Mouse (Mus musculus): ENCODE results near the gene Hspa12a.

DNA sequence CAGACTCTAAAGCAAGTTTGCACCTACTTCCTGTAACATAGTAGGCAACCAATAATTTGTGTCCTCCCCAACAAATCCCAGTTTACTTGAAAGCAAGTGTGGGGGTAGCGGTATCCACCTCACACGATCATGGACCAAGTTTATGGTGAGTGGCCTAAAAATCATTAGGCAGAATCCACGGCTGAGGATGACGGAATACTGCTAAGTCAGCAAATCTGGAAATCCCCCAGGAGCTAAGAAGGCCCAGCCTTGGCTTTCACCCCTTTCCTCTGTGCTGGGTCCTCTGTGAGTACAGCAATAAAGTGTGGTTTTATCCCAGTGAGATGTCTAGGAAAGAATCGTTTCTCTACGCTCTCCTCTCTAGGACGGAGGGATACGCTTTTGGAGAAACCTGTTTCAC lies 11.3 kb upstream of the Hspa12a start:
- TF ChIP-seq POLR2A (IDR thresholded peaks at IDR 0.05; ENCODE audit: insufficient read length, low read depth) = no peak
- TF ChIP-seq TCF3 (IDR thresholded peaks at IDR 0.05; ENCODE audit: insufficient read length, low read depth) = no peak
- TF ChIP-seq MAX (IDR thresholded peaks at IDR 0.05; ENCODE audit: low read depth) = no peak
- no peak for TF ChIP-seq POLR2AphosphoS2 (IDR thresholded peaks at IDR 0.05; ENCODE audit: insufficient read length, low read depth)
- no peak for TF ChIP-seq USF1 (IDR thresholded peaks at IDR 0.05; ENCODE audit: low read depth)

Data from myocyte (in vitro differentiated cells).